Mouse (Mus musculus): ENCODE results near the gene Fads1. TPM values are rescaled to one million over a fixed set of nuclear protein-coding genes. Genes with fewer than 3 reads are reported as not detected.
A peak's percentile ranks its signal among the peaks of the same experiment; 100 is the strongest.

The Fads1 gene
- total RNA-seq, 2 experiments from 2014 or later, result 155 to 165 TPM

- intact Hi-C loops (cut with DNase I), result no loop called here
- DNase-seq (ENCODE audit: low spot score in 2 of 2), result no peak
Measured at GRCm38 (mm10) chr19:10203146-10203847, 20.6 kb downstream of the Fads1 start.

- intact Hi-C loops (cut with DNase I), result no loop called here
- peak; percentile 90 to 92 for DNase-seq (ENCODE audit: low spot score in 2 of 2)
Measured at GRCm38 (mm10) chr19:10203848-10204615, 21.3 kb downstream of the Fads1 start, which contains the start of the genes Tmem258 and Fen1. TSS of gene Tmem258 (plus strand) at chr19:10204014. TSS of gene Fen1 (minus strand) at chr19:10204169.

- intact Hi-C loops (cut with DNase I), result no loop called here
- DNase-seq (ENCODE audit: low spot score in 2 of 2), result peak; percentile 31 to 72
Measured at GRCm38 (mm10) chr19:10204616-10205001, 21.9 kb downstream of the Fads1 start.

DNA sequence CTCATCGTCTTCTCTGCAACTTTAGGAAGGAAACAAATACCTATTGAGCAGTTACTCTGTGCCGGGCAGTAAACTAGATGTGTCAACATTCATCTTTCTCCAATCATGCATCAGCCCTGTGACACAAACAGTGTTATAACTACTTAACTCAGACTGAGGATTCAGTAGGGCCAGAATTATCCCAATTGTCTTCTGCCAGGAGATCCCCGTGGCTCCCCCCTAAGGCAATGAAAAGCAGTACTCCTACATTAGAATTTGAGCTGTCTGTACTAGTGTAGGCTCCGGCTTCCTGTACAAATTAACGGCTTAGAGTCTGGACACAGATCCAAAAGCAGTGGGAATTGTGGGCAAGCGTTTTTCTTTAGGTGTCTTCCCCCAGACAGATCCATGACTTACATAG, 22.4 kb downstream of the Fads1 start:
- intact Hi-C loops (cut with DNase I), result no loop called here
- DNase-seq (ENCODE audit: low spot score in 2 of 2), result no peak

DNA sequence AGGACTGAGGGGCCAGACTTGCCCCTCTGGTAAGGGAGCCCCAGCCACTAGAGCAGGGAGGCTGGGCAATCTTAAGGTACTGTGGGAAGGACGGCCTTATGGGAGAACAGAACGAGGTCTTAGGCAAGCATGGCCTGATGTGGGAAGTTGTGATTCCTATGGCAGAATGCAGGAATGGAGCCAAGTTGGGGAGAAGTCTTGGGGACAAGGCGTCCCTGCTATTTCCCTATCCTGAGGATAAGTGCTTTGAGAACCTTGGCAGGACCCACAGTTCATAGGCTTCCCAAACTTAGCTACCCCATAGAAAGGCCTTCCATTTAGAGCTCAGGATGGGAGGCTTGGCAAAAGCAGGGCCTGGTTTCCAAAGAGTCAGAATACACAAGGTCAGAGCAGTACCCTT, 26.2 kb downstream of the Fads1 start:
- intact Hi-C loops (cut with DNase I), result no loop called here
- DNase-seq (ENCODE audit: low spot score in 2 of 2), result no peak

DNA sequence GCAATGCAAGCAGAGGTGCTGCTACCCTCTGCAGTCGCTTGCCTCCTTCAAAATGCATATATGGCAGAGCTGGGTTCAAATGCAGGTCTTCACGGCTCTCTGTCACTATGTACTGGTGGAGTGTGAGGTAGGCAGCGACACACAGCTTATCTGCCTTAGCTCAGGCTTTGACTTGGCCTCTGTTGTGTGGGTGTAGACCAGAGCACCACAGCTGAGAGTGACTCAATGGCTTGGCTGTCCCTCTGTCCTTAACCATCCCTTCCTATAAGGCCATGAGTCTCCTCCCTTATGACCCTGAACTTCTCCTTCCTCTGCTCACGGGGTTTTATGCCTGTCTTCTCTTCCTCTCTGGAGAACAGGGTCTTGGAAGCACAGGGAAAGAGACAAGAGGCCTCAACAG, 28.2 kb downstream of the Fads1 start:
- intact Hi-C loops (cut with DNase I), result no loop called here
- no peak for DNase-seq (ENCODE audit: low spot score in 2 of 2)

DNA sequence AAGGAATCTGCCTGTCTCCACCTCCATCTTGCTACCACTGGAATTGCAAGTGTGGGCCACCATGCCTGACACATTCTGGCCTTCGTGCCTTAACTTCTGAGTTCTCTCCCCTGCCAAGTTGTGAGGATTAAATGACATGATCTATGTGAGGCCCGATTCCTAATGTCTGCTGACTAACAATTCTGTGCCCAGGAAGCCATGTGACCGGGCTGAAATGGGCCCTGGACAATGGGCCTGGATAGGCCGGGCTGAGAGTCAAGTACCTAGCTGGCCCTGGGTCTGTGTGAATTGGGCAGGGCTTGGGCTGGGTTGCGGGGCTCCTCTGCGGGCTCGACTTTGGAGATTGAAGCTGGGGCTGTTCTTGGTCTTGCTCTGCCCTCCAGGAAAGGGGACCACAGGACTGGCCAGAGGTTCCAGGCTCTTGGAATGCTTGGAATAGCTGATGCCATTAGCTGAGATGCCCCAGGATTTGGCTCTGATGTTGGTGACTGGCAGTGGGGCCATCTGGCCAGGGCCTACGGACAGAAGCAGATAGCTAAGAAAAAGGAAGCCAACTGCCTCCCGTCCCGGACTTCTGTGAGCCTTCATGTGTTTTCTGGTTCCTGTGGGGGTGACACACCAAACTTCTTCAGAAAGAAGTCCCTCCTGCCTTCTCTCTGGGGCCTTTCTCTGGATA, 31.2 kb downstream of the Fads1 start:
- intact Hi-C loops (cut with DNase I), result no loop called here
- DNase-seq (ENCODE audit: low spot score in 2 of 2), result no peak

DNA sequence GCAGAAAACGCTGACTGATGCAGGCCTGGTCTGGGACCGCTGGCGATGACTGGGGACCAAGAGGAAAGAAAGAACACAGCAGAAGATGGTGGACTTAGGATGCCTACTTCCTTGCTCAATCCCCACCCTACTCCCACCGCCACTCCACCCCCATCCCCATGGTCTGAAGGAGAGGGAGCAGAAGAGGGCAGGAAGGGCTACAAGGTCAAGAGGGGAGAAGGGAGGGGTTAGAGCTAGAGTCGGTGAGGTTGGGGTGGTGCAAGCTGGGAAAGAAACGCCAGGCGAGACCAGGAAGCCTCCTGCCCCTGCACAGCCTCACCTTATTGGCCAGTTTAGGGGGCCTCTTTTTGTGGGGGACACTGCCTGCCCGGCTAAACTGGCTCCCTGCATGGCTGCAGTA, 33.4 kb downstream of the Fads1 start:
- intact Hi-C loops (cut with DNase I), result no loop called here
- no peak for DNase-seq (ENCODE audit: low spot score in 2 of 2)

- intact Hi-C loops (cut with DNase I), result no loop called here
- peak; percentile 64 to 69 for DNase-seq (ENCODE audit: low spot score in 2 of 2)
Measured at GRCm38 (mm10) chr19:10219108-10219507, 36.4 kb downstream of the Fads1 start.

DNA sequence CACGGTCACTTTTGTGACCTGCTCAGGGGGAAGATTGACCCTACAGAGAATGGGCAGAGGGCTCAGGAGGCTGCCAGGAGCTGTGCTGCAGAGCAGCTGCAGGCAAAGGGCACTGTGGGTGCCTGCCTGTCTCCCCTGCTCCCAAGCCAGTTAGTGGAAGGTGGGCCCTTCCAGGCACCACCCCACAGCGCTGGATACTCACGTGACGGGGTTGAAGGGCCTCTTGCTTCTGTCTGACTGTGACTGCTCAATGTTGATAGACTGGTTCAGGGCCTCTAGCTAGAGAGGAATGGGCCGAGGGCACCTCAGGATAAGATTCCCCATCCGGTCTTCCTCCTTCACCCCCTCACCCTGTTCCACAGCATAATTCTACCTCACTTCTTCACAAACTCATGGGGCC, 36.9 kb downstream of the Fads1 start:
- intact Hi-C loops (cut with DNase I), result no loop called here
- DNase-seq (ENCODE audit: low spot score in 2 of 2), result no peak

- DNase-seq (ENCODE audit: low spot score in 2 of 2), result no peak
- intact Hi-C loops (cut with DNase I), result no loop called here
Measured at GRCm38 (mm10) chr19:10221585-10221984, 38.9 kb downstream of the Fads1 start.

GRCm38 (mm10) chr19:10222656-10223055, 40.0 kb downstream of the Fads1 start:
- intact Hi-C loops (cut with DNase I), result no loop called here
- no peak for DNase-seq (ENCODE audit: low spot score in 2 of 2)

DNA sequence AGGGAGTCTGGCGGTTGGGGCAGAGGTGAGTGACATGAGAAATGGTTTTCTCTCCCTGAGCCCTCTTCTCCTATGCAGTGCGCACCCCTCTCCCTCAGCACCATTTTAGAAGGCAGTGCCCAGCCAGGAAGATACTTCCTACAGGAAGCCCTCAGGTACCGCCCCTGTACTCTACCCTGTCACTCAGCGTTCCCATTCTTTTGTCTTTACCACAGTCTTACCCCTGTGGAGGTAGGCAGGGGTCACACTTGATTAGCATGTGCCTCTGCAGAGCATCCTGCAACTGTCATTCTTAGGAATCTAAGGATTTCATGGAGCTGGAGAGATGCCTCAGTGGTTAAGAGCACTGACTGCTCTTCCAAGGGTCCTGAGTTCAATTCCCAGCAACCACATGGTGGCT, 40.9 kb downstream of the Fads1 start:
- no peak for DNase-seq (ENCODE audit: low spot score in 2 of 2)
- intact Hi-C loops (cut with DNase I), result no loop called here

GRCm38 (mm10) chr19:10224637-10225453, 42.2 kb downstream of the Fads1 start:
- intact Hi-C loops (cut with DNase I), result no loop called here
- DNase-seq (ENCODE audit: low spot score in 2 of 2), result no peak

GRCm38 (mm10) chr19:10225767-10226166, 43.1 kb downstream of the Fads1 start:
- intact Hi-C loops (cut with DNase I), result no loop called here
- no peak for DNase-seq (ENCODE audit: low spot score in 2 of 2)

DNA sequence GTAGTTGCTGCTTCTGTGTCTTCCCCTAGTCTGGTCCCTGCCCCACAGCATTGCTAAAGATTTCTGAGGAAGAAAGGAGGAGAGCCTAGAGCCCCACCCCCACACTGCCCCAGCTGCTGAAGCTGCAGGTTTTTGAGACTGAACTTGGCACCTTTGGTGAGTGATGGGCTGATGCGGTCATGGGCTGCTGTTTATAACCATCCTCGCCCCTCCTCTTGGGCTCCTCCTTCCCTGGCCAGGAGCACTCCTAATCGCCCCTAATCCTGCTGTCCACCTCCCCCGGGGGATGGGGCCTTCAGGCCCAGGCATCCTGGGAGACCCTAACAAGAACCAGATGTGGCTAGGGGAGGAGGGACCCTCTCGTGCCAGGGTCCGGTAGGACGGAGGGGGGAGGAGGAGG, 48.3 kb downstream of the Fads1 start:
- intact Hi-C loops (cut with DNase I), result no loop called here

DNA sequence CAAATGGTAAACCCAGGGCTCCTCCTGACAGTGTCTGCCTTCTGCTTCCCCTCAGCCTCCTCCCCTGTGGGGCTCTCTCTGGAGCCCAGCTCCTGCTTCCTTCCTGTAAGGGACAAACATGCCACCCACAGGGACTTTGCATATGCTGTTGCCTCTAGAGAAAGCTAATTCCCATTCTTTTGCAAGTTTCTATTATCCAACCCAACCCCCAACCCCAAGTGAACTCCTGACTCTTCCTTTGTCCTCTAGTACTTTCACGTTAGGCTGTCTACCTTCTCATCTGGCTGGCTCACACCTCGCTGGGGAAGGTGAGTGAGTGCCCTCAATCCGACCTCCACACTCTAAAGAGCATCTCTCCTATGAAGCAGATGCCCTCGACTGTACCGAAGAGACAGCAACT, 49.2 kb downstream of the Fads1 start:
- no peak for DNase-seq (ENCODE audit: low spot score in 2 of 2)
- intact Hi-C loops (cut with DNase I), result no loop called here

More for the DNA sequence above, 48.3 kb downstream of the Fads1 start:
- no peak for DNase-seq (ENCODE audit: low spot score in 2 of 2)

GRCm38 (mm10) chr19:10232327-10233017, 49.8 kb downstream of the Fads1 start:
- no peak for DNase-seq (ENCODE audit: low spot score in 2 of 2)
- intact Hi-C loops (cut with DNase I), result no loop called here

Data from left cerebral cortex, postnatal 14 days (tissue).